27 mouse cellular contexts compared by ENCODE assay signal in the genomic region with DNA sequence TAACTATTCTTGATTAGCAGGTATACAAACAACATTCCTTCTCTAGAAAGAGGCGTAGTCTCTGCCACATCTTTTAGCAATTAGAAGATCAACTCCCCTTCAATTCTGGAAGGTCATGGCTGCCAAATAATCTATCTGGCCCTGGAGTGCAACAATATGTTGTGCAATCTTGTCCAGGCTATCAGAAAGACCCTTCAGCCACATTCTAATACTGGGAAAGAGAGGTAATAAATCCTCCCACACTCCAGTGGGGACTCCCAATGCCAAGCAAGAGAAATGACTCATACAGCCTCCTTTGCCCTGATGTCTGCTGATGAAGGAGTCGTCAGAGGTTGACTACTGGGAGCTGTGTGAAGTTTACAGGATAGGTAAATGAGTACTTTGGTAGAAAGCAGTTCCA. TPM values are rescaled to one million over a fixed set of nuclear protein-coding genes. Genes with fewer than 3 reads are reported as not detected.
A peak's percentile ranks its signal among the peaks of the same experiment; 100 is the strongest.
DNase-seq lines count a peak whose midpoint lies in the region; ATAC-seq and TF ChIP-seq lines count a peak whose summit lies in the region.
"Had no signal": no experiment of that assay in that cellular context is flagged by ENCODE, and none has a peak within 500 bp of the region (broad histone marks: within the 10 kb centered on the region; RNA-seq: fewer than 3 reads in every experiment).

No protein-coding gene starts in this region.

- ATAC-seq in lung, postnatal 0 days, result no peak
- ATAC-seq: forebrain, embryonic 15.5 days; Patski had no signal

- H3K9me3 ChIP-seq in lung, postnatal 0 days (ENCODE audit: low read length), result no peaks in the 10 kb centered on the region
- H3K9me3 ChIP-seq: embryonic facial prominence, embryonic 12.5 days; forebrain, embryonic 12.5 days; forebrain, embryonic 15.5 days; hindbrain, embryonic 12.5 days; hindbrain, embryonic 15.5 days had no signal

- no peaks in the 10 kb centered on the region for H3K36me3 ChIP-seq in lung, postnatal 0 days (ENCODE audit: insufficient read depth, low read length)
- H3K36me3 ChIP-seq: embryonic facial prominence, embryonic 12.5 days; embryonic facial prominence, embryonic 15.5 days; forebrain, embryonic 12.5 days; forebrain, embryonic 15.5 days; G1E; hindbrain, embryonic 12.5 days; hindbrain, embryonic 15.5 days had no signal

- H3K4me3 ChIP-seq in lung, postnatal 0 days (ENCODE audit: low read depth, low read length), result no peak overlapping the region
- H3K4me3 ChIP-seq: embryonic facial prominence, embryonic 12.5 days; embryonic facial prominence, embryonic 15.5 days; forebrain, embryonic 12.5 days; forebrain, embryonic 15.5 days; heart, adult 2 months; hindbrain, embryonic 12.5 days; hindbrain, embryonic 15.5 days had no signal

- no peak for TF ChIP-seq CTCF in lung, postnatal 0 days (IDR thresholded peaks at IDR 0.05)

- H3K9ac ChIP-seq in lung, postnatal 0 days (replicated peaks; ENCODE audit: low read depth), result no peak overlapping the region
- H3K9ac ChIP-seq: embryonic facial prominence, embryonic 12.5 days; embryonic facial prominence, embryonic 15.5 days; forebrain, embryonic 12.5 days; forebrain, embryonic 15.5 days; hindbrain, embryonic 12.5 days; hindbrain, embryonic 15.5 days had no signal

- TF ChIP-seq EP300 in lung, postnatal 0 days (IDR thresholded peaks at IDR 0.05), result no peak

- no peaks in the 10 kb centered on the region for H3K27me3 ChIP-seq in lung, postnatal 0 days (replicated peaks; ENCODE audit: insufficient read depth, low read length)
- H3K27me3 ChIP-seq: CH12.LX; embryonic facial prominence, embryonic 12.5 days; embryonic facial prominence, embryonic 15.5 days; forebrain, embryonic 12.5 days; forebrain, embryonic 15.5 days; hindbrain, embryonic 12.5 days; hindbrain, embryonic 15.5 days had no signal

- no peak overlapping the region for H3K4me2 ChIP-seq in lung, postnatal 0 days (replicated peaks; ENCODE audit: low read depth, low read length)
- H3K4me2 ChIP-seq: embryonic facial prominence, embryonic 12.5 days; embryonic facial prominence, embryonic 15.5 days; forebrain, embryonic 12.5 days; forebrain, embryonic 15.5 days; heart, embryonic 11.5 days; hindbrain, embryonic 12.5 days; hindbrain, embryonic 15.5 days had no signal

- DNase-seq in adrenal gland, adult 2 months, result peak; percentile 60
- DNase-seq in adrenal gland, postnatal 25 days, result no peak
- peak; percentile 18 for DNase-seq in lung, postnatal 0 days (ENCODE audit: low spot score)
- no peak for DNase-seq in lung, adult 18-20 months
- DNase-seq in ovary, adult 18-20 months (ENCODE audit: low spot score), result peak; percentile 31
- DNase-seq in ovary, postnatal 14 days (ENCODE audit: low spot score), result no peak
- DNase-seq: B cell, adult 2 months; cerebellum, adult 11 months; cerebellum, adult 2 months; cerebellum, adult 9-11 months; cerebellum, postnatal 25 days; gastrocnemius, postnatal 10 days; gastrocnemius, postnatal 36 days; heart, adult 2 months had no signal

- WGBS in lung, postnatal 0 days, result 39% methylated on average over 2 of the region's 2 CpGs

- H3K27ac ChIP-seq in lung, postnatal 0 days (ENCODE audit: low read length), result no peak overlapping the region
- H3K27ac ChIP-seq: embryonic facial prominence, embryonic 12.5 days; embryonic facial prominence, embryonic 15.5 days; forebrain, embryonic 12.5 days; forebrain, embryonic 15.5 days; heart, adult 2 months; hindbrain, embryonic 12.5 days; hindbrain, embryonic 15.5 days had no signal

- no peaks in the 10 kb centered on the region for H3K4me1 ChIP-seq in lung, postnatal 0 days (ENCODE audit: insufficient read depth, low read depth, low read length)
- H3K4me1 ChIP-seq: embryonic facial prominence, embryonic 12.5 days; embryonic facial prominence, embryonic 15.5 days; forebrain, embryonic 12.5 days; forebrain, embryonic 15.5 days; hindbrain, embryonic 12.5 days; hindbrain, embryonic 15.5 days had no signal

RNA-seq across cellular contexts. Expression of a gene that starts 59.5 kb away (rescaled TPM):
- 1 to 10 TPM in 1 of 2 experiments, under 1 TPM in 1; 0.26 to 1.1 TPM for total RNA-seq in adrenal gland, adult 2 months (2021)
- polyA plus RNA-seq in adrenal gland, adult 2 months (2012; rRNA removed), result 0.40 and 0.63 TPM in 2 replicates
- total RNA-seq in adrenal gland, postnatal 25 days (2021), result 1.1 TPM in 1 of 2 replicates, not detected in the other
- polyA plus RNA-seq in lung, postnatal 0 days (2015; fragmentation: Nextera tagmentation; extraction: Ambion mirVana), result 0.02 and 0.20 TPM in 2 replicates
- total RNA-seq: CH12.LX; common myeloid progenitor, adult 5-6 weeks; granulocyte monocyte progenitor cell, adult 5-6 weeks; hematopoietic stem cell, adult 5-6 weeks had no signal
- polyA plus RNA-seq: G1E, Patski had no signal

Comparison
In these comparisons a context has a peak if more than half of its experiments do, and no peak if none do; other contexts are left out.
1. DNase-seq: peak in adrenal gland, adult 2 months (single experiment), lung, postnatal 0 days (single experiment) and ovary, adult 18-20 months (single experiment); none in adrenal gland, postnatal 25 days (single experiment), lung, adult 18-20 months (0 of 2) and ovary, postnatal 14 days (single experiment).